Mouse (Mus musculus) ES-E14 (cell line): ENCODE data around the gene Pced1a. TPM values are rescaled to one million over a fixed set of nuclear protein-coding genes. Genes with fewer than 3 reads are reported as not detected.

Experiments used
- DNase-seq: peaks from one replicate; pipeline ENCODE4 v3.0.0-alpha.2; 2013; ENCODE audit warnings: low read depth, low spot score
- H3K27ac ChIP-seq: 2 replicates; pipeline ENCODE4 v1.5.1; 2012; ENCODE audit warnings: low read depth, mild to moderate bottlenecking, low read length, moderate library complexity, mixed read lengths; ENCODE audit not compliant: poor library complexity, insufficient read depth, severe bottlenecking
- H3K36me3 ChIP-seq: 2 replicates; pipeline ENCODE4 v1.6.1; 2012; ENCODE audit warnings: mild to moderate bottlenecking, low read length, moderate library complexity, mixed read lengths; ENCODE audit not compliant: control insufficient read depth, poor library complexity, insufficient read depth, severe bottlenecking
- H3K4me1 ChIP-seq, 2 experiments: fragments of 150-350 bp in 1 of 2; sonication (generic) in 1 of 2; 2 replicates each; pipeline ENCODE4 v1.6.1; 2012; ENCODE audit warnings: low read length in 2 of 2, mild to moderate bottlenecking in 1 of 2, mixed read lengths in 1 of 2; ENCODE audit not compliant: control insufficient read depth in 2 of 2, insufficient read depth in 2 of 2, poor library complexity in 1 of 2
- H3K4me3 ChIP-seq, 2 experiments: fragments of 150-350 bp in 1 of 2; sonication (generic) in 1 of 2; 2 replicates each; pipeline ENCODE4 v1.5.1; 2012; ENCODE audit warnings: low read length in 2 of 2, low read depth in 1 of 2, mild to moderate bottlenecking in 1 of 2, mixed read lengths in 1 of 2; ENCODE audit not compliant: insufficient read depth in 1 of 2, poor library complexity in 1 of 2, severe bottlenecking in 1 of 2
- H3K9ac ChIP-seq: 2 replicates; pipeline ENCODE4 v1.6.1; 2012; ENCODE audit warnings: low read depth, mild to moderate bottlenecking, low read length, mixed read lengths; ENCODE audit not compliant: poor library complexity, insufficient read depth, severe bottlenecking
- H3K9me3 ChIP-seq: fragments of 150-350 bp; sonication (generic); 2 replicates; pipeline ENCODE4 v1.6.1; 2012; ENCODE audit warnings: low read depth, mild to moderate bottlenecking, low read length; ENCODE audit not compliant: control insufficient read depth, insufficient read depth
- CHD2 ChIP-seq: IDR thresholded peaks from 2 replicates; pipeline ENCODE4 v1.6.1; 2014; ENCODE audit warnings: mild to moderate bottlenecking, low read depth, low read length, inconsistent platforms
- HCFC1 ChIP-seq: IDR thresholded peaks from 2 replicates; pipeline ENCODE4 v1.6.1; 2012; ENCODE audit warnings: low read length, inconsistent platforms, borderline replicate concordance; ENCODE audit not compliant: insufficient read depth
- MAFK ChIP-seq: IDR thresholded peaks from 2 replicates; pipeline ENCODE4 v1.6.1; 2014; ENCODE audit warnings: mild to moderate bottlenecking, low read depth, low read length, inconsistent platforms; ENCODE audit not compliant: insufficient read depth
- ZC3H11A ChIP-seq: IDR thresholded peaks from 2 replicates; pipeline ENCODE4 v1.6.1; 2012; ENCODE audit warnings: low read depth, mild to moderate bottlenecking, inconsistent platforms, low read length, borderline replicate concordance
- ZNF384 ChIP-seq: IDR thresholded peaks from 2 replicates; pipeline ENCODE4 v1.6.1; 2012; ENCODE audit warnings: low read depth, low read length, inconsistent platforms
- in situ Hi-C, 2 experiments: fragments of 600-800 bp; cut with MboI; formaldehyde crosslinking; loops; one replicate each; pipeline ENCODE4 v1.15.1; 2025; ENCODE audit warnings: low sequenced_read_pairs in 2 of 2, inconsistent platforms in 1 of 2; ENCODE audit not compliant: unreplicated experiment in 2 of 2
- total RNA-seq: library from RNA; depleted of rRNA; stranded (reverse); fragments of 300-350 nt; gene quantifications from 2 replicates; pipeline ENCODE4 v1.2.3, GENCODE M21; 2012

Pced1a gene
- total RNA-seq, 1 experiment, result 13.1 TPM

DNA sequence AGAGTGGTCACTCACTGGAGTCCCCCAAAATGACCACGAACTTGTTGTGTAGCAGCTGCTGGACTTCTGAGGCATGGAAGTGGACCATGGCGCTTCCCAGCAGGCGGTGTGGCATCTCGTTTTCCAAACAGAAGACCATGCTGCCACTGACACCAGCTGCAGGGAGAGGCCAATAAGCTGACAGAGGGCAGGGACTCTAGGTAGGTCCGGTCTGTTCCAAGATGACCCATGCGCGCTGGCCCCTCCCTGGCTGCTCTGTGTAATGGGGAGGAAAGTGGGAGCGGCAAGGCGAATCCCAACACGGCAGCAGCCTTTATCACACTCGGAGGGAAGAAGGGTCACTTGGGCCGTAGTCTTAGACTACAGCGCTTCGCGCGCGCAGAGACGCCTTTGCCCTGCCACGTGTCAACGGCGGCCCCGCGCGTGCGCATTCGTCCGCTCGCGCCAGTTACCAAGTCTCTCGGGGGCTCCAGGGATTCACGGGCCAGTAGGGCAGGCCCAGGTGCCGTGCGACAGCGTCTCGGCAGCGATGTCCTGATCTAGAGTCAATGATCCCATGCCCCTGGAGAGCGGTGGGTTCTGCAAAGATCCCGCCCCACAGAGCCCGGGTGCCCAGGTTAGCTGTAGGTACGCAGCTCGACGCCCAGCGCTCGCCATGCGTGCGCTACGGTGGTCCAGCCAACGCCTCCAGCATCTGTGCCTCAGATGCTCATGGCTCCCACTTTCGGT, 940 bp downstream of the Pced1a start:
- peak overlapping the region; percentile 90 for H3K9ac ChIP-seq
- DNase-seq, result peak; percentile 27
- in situ Hi-C loops, result no loop called here
- H3K4me3 ChIP-seq, result peak overlapping the region; percentile 76 to 87
- H3K36me3 ChIP-seq, result peaks cover 6% of the 10 kb centered on the region; the same call in 1 of the 2 replicates
- H3K9me3 ChIP-seq, result no peaks in the 10 kb centered on the region
- TF ChIP-seq ZNF384, result no peak
- no peak for TF ChIP-seq ZC3H11A
- no peak; the same call in 1 of the 2 replicates for TF ChIP-seq CHD2
- TF ChIP-seq MAFK, result no peak
- TF ChIP-seq HCFC1, result no peak
- H3K27ac ChIP-seq, result no peak overlapping the region
- peaks cover 2 to 10% of the 10 kb centered on the region in 2 experiments; a peak in 2 of 4 replicates for H3K4me1 ChIP-seq

DNA sequence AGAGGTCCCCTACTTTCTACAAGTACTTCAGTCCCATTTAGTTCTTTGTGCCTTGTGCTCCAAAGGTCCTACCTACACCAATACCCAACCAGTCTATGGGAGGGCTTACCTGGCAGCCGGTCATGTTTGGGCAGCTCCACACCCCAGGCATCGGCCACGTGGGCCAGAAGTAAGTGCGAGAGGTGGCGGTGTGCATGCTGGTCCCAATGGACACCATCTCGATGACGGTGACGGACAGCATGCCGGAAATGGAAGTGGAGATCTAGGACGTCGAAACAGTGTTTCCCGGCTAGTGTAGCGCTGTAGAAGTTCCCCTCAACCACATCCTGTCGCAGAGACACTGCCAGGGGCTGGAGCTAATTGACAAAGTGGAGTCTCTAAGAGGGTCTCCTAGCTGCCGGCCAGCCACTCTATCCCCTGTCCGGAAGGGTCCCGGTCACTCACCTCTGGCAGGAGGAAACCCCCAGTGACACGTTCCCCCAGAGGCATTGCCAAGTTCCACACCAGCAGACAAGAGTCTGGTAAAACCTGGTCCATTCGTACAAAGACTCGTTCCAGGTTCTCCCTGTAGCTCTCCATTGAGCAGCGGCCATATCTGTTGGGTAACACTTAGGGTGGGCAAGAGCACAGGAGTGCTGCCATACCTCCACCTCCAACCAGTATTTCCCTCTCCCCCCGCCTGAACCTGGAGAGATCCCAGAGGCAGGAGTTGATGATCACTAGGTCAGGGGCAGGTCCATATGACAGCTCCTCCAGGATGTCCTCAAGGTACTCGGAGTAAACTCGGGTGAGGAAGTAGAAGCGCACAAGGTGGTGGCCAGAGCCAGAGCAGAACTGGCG, 2.5 kb downstream of the Pced1a start:
- peaks cover 6% of the 10 kb centered on the region; the same call in 1 of the 2 replicates for H3K36me3 ChIP-seq
- no peak for DNase-seq
- no peak overlapping the region for H3K9ac ChIP-seq
- H3K27ac ChIP-seq, result no peak overlapping the region
- in situ Hi-C loops, result no loop called here
- peaks cover 2 to 8% of the 10 kb centered on the region in 2 experiments; a peak in 2 of 4 replicates for H3K4me1 ChIP-seq
- H3K4me3 ChIP-seq, result no peak overlapping the region
- TF ChIP-seq ZC3H11A, result no peak
- TF ChIP-seq HCFC1, result no peak
- TF ChIP-seq CHD2, result no peak
- TF ChIP-seq ZNF384, result no peak
- no peaks in the 10 kb centered on the region for H3K9me3 ChIP-seq

DNA sequence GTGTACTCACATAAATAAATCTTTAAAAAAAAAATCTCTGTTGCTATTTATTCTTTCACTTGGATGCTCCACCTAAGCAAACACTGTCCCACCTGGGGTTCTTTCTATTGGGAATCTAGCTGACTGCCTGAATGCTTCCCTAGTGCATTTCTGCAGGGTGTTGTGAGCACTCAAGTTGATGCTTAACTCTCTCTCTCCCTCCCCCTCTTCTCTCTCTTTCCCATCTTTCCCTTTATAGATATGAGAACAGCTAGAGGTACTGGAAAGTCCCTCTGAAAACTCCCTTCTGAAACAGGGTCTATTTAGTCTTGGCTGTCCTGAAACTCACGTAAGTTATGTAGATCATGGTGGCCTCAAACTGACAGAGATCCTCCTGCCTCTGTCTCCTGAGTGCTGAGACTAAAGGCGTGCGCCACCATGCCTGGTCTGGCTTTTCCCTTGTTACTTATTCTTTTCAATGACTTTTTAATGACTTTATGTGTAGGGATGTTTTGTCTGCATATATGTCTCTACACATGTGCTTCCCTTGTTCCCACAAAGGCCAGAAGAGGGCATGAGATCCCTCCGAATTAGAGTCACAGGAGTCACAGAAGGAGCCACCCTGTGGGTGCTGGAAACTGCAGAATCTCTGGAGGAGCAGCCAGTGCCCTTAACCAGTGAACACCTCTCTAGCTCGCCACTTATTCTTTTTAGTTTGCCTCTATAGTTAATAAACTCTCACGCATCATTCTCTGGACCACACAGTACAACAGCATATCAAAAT, 10.2 kb downstream of the Pced1a start:
- no peak for TF ChIP-seq HCFC1
- TF ChIP-seq CHD2, result no peak
- TF ChIP-seq MAFK, result no peak
- TF ChIP-seq ZC3H11A, result no peak
- no peak for TF ChIP-seq ZNF384
- no peaks in the 10 kb centered on the region for H3K9me3 ChIP-seq
- in situ Hi-C loops, result no loop called here
- no peak overlapping the region for H3K9ac ChIP-seq
- DNase-seq, result no peak
- peaks cover 0 to 5% of the 10 kb centered on the region in 2 experiments; a peak in 1 of 4 replicates for H3K4me1 ChIP-seq
- peaks cover 4% of the 10 kb centered on the region; the same call in 1 of the 2 replicates for H3K36me3 ChIP-seq
- H3K4me3 ChIP-seq, result no peak overlapping the region
- no peak overlapping the region for H3K27ac ChIP-seq

DNA sequence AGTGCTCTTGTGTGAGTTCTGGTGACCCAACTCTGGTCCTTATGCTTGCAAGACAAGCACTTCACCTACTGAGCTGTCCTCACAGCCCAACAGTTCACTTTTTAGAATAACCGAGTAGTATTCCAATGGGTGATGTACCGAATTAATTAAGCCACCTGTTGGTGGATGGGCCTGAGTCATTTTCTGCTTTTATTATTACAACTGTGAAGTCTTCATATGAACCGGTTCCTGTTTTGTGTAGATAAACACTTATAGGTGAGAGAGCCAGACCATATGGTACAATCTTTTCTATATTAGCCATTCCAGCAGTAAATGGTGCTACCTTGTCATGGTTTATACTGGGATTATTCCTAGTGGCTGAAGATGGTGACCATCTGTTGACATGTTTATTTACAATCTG, 11.7 kb downstream of the Pced1a start:
- DNase-seq, result no peak
- no peak overlapping the region for H3K9ac ChIP-seq
- no peak overlapping the region for H3K4me3 ChIP-seq
- no peaks in the 10 kb centered on the region for H3K36me3 ChIP-seq
- H3K27ac ChIP-seq, result no peak overlapping the region
- H3K4me1 ChIP-seq, result peaks cover 0 to 2% of the 10 kb centered on the region in 2 experiments; a peak in 1 of 4 replicates
- TF ChIP-seq ZC3H11A, result no peak
- no peak for TF ChIP-seq MAFK
- no peak for TF ChIP-seq CHD2
- TF ChIP-seq ZNF384, result no peak
- no peak for TF ChIP-seq HCFC1
- no peaks in the 10 kb centered on the region for H3K9me3 ChIP-seq
- in situ Hi-C loops, result no loop called here
